Mouse (Mus musculus) hindbrain, postnatal 0 days (tissue): ENCODE measurements at regions not wholly inside any gene's neighbourhood (a gene's known extent, or its start where the extent isn't known, plus 50 kb on each side); places are given as distances from the start of the nearest gene placed in this dataset.

ENCODE experiments used
- ATAC-seq: fragments of 200-750 bp; cut with Nextera tagmentation; 2 replicates; pipeline ENCODE4 v1.8.0; 2017; ENCODE audit warnings: mild to moderate bottlenecking, moderate TSS enrichment, moderate library complexity
- DNase-seq: peaks from one replicate; pipeline ENCODE4 v3.0.0-alpha.2; 2015; ENCODE audit warnings: low spot score
- H3K27ac ChIP-seq: fragments of 300-500 bp; sonication (generic); 2 replicates; pipeline ENCODE4 v1.5.1; 2014; ENCODE audit warnings: mild to moderate bottlenecking
- H3K27me3 ChIP-seq: fragments of 300-500 bp; sonication (generic); 2 replicates; pipeline ENCODE4 v1.6.1; 2014; ENCODE audit warnings: low read length, mixed read lengths; ENCODE audit not compliant: insufficient read depth
- H3K36me3 ChIP-seq: fragments of 300-500 bp; sonication (generic); 2 replicates; pipeline ENCODE4 v1.6.1; 2014; ENCODE audit warnings: low read length, mixed read lengths; ENCODE audit not compliant: insufficient read depth
- H3K4me1 ChIP-seq: fragments of 300-500 bp; sonication (generic); 2 replicates; pipeline ENCODE4 v1.6.1; 2014; ENCODE audit warnings: antibody characterized with exemption, low read length, mixed read lengths; ENCODE audit not compliant: insufficient read depth
- H3K4me2 ChIP-seq: fragments of 300-500 bp; sonication (generic); 2 replicates; pipeline ENCODE4 v1.6.1; 2014; ENCODE audit warnings: low read depth, mild to moderate bottlenecking, low read length, moderate library complexity, mixed read lengths
- H3K4me3 ChIP-seq: fragments of 300-500 bp; sonication (generic); 2 replicates; pipeline ENCODE4 v1.5.1; 2014; ENCODE audit warnings: low read length
- H3K9ac ChIP-seq: fragments of 300-500 bp; sonication (generic); replicated peaks from 2 replicates; pipeline ENCODE4 v1.6.1; 2014; ENCODE audit warnings: mild to moderate bottlenecking, low read length, moderate library complexity, mixed read lengths
- H3K9me3 ChIP-seq: fragments of 300-500 bp; sonication (generic); 2 replicates; pipeline ENCODE4 v1.6.1; 2016; ENCODE audit warnings: low read length, mixed read lengths
- CTCF ChIP-seq: IDR thresholded peaks from 2 replicates; pipeline ENCODE4 v1.5.1; 2016; ENCODE audit warnings: antibody characterized with exemption, control low read depth, low read depth
- WGBS: fragments of 180-500 bp; shearing (Covaris S2); extraction: QIAGEN DNeasy Blood & Tissue Kit; methylation state at CpG from one replicate; pipeline ENCODE4 v1.1.7; 2014; 5-methylcytosine and 5-hydroxymethylcytosine counted together

GRCm38 (mm10) chr14:46706462-46706861, 53.9 kb upstream of the Cdkn3 start:
- DNase-seq = no peak
- no peak overlapping the region for H3K27ac ChIP-seq
- H3K4me3 ChIP-seq = no peak overlapping the region
- H3K4me1 ChIP-seq = no peaks in the 10 kb centered on the region
- no peak for ATAC-seq
- TF ChIP-seq CTCF = no peak
- H3K36me3 ChIP-seq = no peaks in the 10 kb centered on the region
- H3K27me3 ChIP-seq = no peaks in the 10 kb centered on the region
- no peak overlapping the region for H3K9ac ChIP-seq
- H3K9me3 ChIP-seq = no peaks in the 10 kb centered on the region
- H3K4me2 ChIP-seq = no peak overlapping the region
- WGBS = 54% methylated on average over 4 of the region's 4 CpGs

- no peaks in the 10 kb centered on the region for H3K9me3 ChIP-seq
- no peak overlapping the region for H3K4me2 ChIP-seq
- no peak overlapping the region for H3K27ac ChIP-seq
- 84% methylated on average over 9 of the region's 9 CpGs for WGBS
- no peak overlapping the region for H3K4me3 ChIP-seq
- ATAC-seq (no peak), DNase-seq (no peak)
- no peak for TF ChIP-seq CTCF
- H3K36me3 ChIP-seq = no peaks in the 10 kb centered on the region
- H3K9ac ChIP-seq = no peak overlapping the region
- H3K4me1 ChIP-seq = no peaks in the 10 kb centered on the region
- no peaks in the 10 kb centered on the region for H3K27me3 ChIP-seq
Measured at GRCm38 (mm10) chr14:46704316-46704751, 56.0 kb upstream of the Cdkn3 start.

- no peaks in the 10 kb centered on the region for H3K36me3 ChIP-seq
- no peaks in the 10 kb centered on the region for H3K4me1 ChIP-seq
- WGBS = 32% methylated on average over 17 of the region's 17 CpGs
- no peak overlapping the region for H3K9ac ChIP-seq
- no peak overlapping the region for H3K4me2 ChIP-seq
- H3K27me3 ChIP-seq = no peaks in the 10 kb centered on the region
- no peak overlapping the region for H3K4me3 ChIP-seq
- peak; percentile 58 for ATAC-seq
- H3K27ac ChIP-seq = no peak overlapping the region
- DNase-seq = peak; percentile 60
- H3K9me3 ChIP-seq = no peaks in the 10 kb centered on the region
- peak; percentile 77 for TF ChIP-seq CTCF
Measured at GRCm38 (mm10) chr14:46702669-46703435, 57.5 kb upstream of the Cdkn3 start.

- WGBS = 90% methylated on average over 7 of the region's 7 CpGs
- ATAC-seq = no peak
Measured at GRCm38 (mm10) chr14:46692571-46692970, 67.8 kb upstream of the Cdkn3 start.

GRCm38 (mm10) chr14:46692067-46692466, 68.3 kb upstream of the Cdkn3 start:
- no peak overlapping the region for H3K4me2 ChIP-seq
- TF ChIP-seq CTCF = no peak
- WGBS = 72% methylated on average over 2 of the region's 2 CpGs
- no peaks in the 10 kb centered on the region for H3K9me3 ChIP-seq
- DNase-seq (no peak), ATAC-seq (no peak)
- no peak overlapping the region for H3K27ac ChIP-seq
- H3K36me3 ChIP-seq = no peaks in the 10 kb centered on the region
- H3K27me3 ChIP-seq = no peaks in the 10 kb centered on the region
- H3K4me1 ChIP-seq = no peaks in the 10 kb centered on the region
- no peak overlapping the region for H3K4me3 ChIP-seq
- no peak overlapping the region for H3K9ac ChIP-seq

More at GRCm38 (mm10) chr14:46692571-46692970, 67.8 kb upstream of the Cdkn3 start:
- H3K4me1 ChIP-seq = no peaks in the 10 kb centered on the region
- H3K9ac ChIP-seq = no peak overlapping the region
- no peak overlapping the region for H3K4me3 ChIP-seq
- H3K4me2 ChIP-seq = no peak overlapping the region
- H3K36me3 ChIP-seq = no peaks in the 10 kb centered on the region
- H3K27me3 ChIP-seq = no peaks in the 10 kb centered on the region
- H3K27ac ChIP-seq = no peak overlapping the region
- no peak for TF ChIP-seq CTCF
- H3K9me3 ChIP-seq = no peaks in the 10 kb centered on the region
- no peak for DNase-seq

GRCm38 (mm10) chr14:46682728-46683127, 77.6 kb upstream of the Cdkn3 start:
- Histone ChIP-seq H3K4me2 (no peak overlapping the region), H3K4me3 (no peak overlapping the region), H3K27me3 (no peaks in the 10 kb centered on the region), H3K4me1 (no peaks in the 10 kb centered on the region), H3K36me3 (no peaks in the 10 kb centered on the region), H3K27ac (no peak overlapping the region), H3K9me3 (no peaks in the 10 kb centered on the region), H3K9ac (no peak overlapping the region)
- DNase-seq (no peak), ATAC-seq (no peak)
- no peak for TF ChIP-seq CTCF
- whole genome bisulfite sequencing = 84% methylated on average over 6 of the region's 6 CpGs

- WGBS = 78% methylated on average over 4 of the region's 4 CpGs
- no peaks in the 10 kb centered on the region for H3K4me1 ChIP-seq
- H3K27me3 ChIP-seq = no peaks in the 10 kb centered on the region
- no peak overlapping the region for H3K27ac ChIP-seq
- no peaks in the 10 kb centered on the region for H3K36me3 ChIP-seq
- no peak overlapping the region for H3K9ac ChIP-seq
- H3K9me3 ChIP-seq = no peaks in the 10 kb centered on the region
- no peak for TF ChIP-seq CTCF
- H3K4me3 ChIP-seq = no peak overlapping the region
- no peak for DNase-seq
- no peak overlapping the region for H3K4me2 ChIP-seq
- ATAC-seq = no peak
Measured at GRCm38 (mm10) chr14:46678935-46679334, 81.4 kb upstream of the Cdkn3 start.
